Mouse (Mus musculus): ENCODE results near the gene Gm3336. TPM values are rescaled to one million over a fixed set of nuclear protein-coding genes. Genes with fewer than 3 reads are reported as not detected.

Gm3336 gene
- polyA plus RNA-seq, 1 experiment: 63.8 TPM

DNA sequence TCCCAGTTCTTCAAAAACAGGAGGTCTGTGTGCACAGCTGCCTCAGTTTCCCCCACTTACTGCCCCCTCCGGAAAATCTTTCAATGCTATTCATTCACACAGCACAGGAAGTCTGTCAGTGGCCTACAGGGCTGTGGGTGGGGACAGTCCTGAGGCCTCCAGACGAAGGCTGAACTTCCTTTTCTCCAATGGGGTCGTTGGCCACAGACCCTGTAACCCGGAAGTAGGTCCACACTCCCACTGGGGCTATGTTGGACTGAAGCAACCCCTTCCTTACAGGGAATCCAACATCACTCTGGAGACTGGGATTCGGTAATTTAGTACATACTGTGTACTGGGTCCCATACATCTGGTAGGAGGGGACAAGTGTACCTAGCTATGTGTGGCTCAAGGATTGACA, 24.7 kb upstream of the Gm3336 start:
- no peak for DNase-seq (ENCODE audit: low read depth, low spot score)
- WGBS: 62% methylated on average over 5 of the region's 5 CpGs

DNA sequence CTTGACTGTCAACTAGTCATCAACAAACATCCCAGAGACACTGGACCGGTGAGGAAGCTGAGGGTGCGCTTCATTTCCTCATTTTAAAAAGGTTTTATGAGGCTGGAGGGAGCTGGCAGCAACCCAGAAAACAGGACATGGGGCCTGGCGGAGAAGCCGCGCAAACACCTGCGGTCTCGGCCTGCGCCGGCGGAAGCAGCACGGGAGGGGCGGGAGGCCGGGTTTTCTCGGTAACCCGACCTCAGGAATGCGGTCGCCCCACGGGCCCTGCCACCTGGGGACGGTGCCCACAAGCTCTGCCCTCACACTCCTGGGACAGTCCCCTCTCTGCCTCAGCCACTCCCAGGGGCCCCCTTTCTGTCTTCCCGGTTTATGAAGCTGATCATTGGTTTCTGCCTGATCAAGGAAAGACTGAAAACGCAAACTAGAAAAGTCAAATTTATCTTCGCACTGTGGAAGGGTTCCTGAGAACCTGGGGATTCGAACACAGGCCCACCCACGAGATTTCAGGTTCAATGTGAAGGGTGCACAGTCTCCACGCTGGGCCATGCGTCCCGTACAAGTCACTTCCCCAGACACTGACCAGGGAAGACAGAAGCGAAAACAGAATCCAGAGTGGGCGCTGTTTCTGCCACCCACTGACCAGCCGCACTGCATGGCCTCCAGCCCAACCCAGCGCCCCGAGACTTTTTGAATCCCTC, 22.9 kb upstream of the Gm3336 start:
- no peak for DNase-seq (ENCODE audit: low read depth, low spot score)
- 21% methylated on average over 32 of the region's 32 CpGs for WGBS

DNA sequence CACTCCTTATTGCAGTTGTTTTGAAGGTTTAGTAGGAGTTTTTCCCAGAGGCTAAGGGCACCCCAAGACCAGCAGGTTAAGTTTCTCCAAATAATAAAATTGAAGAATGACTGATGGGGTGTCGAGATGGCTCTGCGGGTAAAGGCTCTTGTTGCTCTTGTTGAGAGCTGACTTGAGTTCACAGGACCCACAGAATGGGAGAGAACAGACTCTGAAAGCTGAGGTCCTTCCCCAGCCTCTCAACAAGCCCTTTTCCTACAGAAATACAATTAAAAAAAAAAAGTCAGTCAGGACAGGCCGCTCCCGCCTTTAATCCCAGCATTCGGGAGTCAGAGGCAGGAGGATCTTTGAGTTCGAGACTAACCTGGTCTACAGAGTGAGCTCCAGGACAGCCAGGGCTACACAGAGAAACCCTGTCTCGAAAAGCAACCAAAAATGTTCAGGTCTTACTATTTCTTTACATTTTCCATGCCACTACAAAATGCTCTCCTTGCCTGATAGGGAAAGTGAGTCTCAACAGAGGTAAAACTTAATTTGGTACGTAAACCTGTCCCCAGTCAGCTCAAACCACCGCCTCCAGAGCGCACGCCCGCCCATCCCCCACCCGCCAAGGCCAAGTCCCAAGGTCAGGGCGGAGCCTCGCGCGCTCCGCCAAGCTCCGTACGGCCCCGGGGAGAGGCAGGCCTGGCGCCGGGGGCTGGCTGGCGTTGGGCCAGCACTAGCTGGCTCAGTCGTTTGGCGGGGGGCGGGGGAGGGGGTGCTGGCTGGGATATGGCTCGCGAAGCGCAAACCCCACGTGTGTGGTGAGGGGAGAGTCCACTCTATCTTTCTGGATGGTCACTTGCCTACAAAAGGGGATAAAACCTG, 22.1 kb upstream of the Gm3336 start:
- DNase-seq (ENCODE audit: low read depth, low spot score): no peak
- WGBS: 3% methylated on average over 31 of the region's 31 CpGs

DNA sequence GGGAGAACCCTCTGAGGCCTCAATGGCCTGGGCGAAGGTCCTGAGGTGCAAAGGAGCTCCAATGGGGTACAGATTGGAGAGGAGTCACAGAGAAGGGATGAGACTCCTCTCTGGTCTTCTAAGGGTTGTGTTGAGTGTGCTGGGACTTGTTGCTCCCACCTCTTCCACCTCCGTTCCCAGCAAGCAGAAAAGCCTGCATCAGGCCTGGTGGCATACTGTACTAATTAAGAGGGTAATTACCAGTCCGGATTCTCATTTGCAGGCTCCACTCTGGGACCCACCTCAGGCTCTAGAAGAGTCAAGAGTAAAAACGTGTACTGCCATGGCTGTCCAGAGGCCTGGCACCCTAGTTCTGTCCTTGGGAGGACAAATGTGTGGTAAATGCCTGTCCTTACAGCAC, 21.4 kb upstream of the Gm3336 start:
- WGBS: 40% methylated on average over 4 of the region's 4 CpGs
- DNase-seq (ENCODE audit: low read depth, low spot score): no peak

DNA sequence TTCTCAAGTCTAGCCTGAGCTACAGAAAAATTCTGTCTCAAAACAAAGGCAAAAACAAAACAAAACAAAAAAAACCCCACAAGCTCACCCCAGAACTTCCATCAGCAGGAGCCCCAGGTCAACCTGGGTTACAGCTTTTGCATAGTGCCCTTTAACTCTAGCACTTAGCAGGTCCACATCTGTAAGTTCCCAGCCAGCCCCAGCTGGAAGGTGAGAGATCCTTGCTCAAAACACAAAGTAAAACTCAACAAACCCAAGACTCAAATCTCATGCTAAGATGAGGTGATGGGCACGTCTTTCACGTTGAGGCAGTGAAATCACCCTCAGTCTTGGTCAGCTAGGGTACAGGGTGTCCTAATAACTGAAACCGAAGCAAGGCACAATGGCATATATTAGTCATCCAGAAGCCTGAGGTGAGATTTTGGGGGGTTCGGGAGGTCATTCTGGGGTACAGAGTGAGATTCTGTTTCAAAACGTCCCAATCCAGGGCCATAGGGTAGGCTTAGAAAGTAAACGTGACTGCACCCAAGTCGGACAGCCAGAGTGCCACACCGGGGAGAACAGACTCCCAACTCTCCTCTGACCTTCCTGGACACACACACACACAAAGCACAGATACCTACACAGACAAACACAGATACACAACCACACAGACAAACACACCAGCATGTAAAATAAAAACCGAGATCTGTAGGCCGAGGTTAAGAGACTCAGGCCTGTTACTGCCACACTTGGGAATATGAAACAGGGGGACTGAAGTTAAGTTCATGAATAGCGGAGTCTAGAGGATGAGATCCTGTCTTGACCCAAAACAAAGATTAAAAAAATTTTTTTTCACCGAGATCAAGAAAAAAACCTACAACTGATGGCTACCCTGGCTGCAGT, 20.7 kb upstream of the Gm3336 start:
- WGBS: 44% methylated on average over 12 of the region's 12 CpGs
- no peak for DNase-seq (ENCODE audit: low read depth, low spot score)

DNA sequence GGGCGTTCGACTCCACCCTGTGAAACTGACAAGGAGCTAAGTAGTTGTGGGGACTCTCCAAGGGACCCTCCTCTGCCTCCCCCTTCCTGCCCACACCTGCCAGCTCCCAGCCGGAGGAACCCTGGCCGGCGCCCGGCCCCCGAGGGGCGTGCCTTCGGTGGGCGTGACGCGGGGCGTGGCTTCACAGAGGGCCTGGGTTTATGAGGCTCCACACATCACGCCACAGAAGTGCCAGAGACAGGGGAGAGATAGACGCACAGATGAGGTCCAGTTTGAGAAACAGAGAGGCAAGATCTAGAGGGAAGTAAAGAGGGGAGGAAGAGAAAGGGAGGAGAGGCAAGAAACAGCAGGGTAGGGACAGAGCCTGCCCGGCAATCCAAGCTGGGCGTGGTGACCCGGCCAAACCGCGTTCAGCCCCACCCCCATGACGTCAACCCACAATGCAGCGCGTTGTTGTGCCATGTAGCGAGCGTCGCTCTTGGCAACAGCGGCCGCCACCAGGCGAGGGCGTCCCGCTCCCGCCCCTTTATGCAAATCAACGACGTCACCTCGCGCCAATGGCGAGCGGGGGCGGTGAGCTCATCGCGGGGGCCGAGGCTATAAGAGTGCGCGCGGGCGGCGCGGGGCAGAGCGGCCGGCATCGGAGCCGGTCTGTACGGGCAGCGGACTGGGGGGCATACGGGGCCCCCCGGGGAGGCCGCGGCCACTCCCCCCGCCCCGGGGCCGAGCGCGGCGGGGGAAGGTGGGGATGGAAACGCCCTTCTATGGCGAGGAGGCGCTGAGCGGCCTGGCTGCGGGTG, 19.8 kb upstream of the Gm3336 start, which contains the start of gene Jund:
Jund (plus strand) TSS at position 640 of the 800 bp plus-strand sequence.
- DNase-seq (ENCODE audit: low read depth, low spot score): no peak
- WGBS: under 1% methylated on average over 69 of the region's 69 CpGs

DNA sequence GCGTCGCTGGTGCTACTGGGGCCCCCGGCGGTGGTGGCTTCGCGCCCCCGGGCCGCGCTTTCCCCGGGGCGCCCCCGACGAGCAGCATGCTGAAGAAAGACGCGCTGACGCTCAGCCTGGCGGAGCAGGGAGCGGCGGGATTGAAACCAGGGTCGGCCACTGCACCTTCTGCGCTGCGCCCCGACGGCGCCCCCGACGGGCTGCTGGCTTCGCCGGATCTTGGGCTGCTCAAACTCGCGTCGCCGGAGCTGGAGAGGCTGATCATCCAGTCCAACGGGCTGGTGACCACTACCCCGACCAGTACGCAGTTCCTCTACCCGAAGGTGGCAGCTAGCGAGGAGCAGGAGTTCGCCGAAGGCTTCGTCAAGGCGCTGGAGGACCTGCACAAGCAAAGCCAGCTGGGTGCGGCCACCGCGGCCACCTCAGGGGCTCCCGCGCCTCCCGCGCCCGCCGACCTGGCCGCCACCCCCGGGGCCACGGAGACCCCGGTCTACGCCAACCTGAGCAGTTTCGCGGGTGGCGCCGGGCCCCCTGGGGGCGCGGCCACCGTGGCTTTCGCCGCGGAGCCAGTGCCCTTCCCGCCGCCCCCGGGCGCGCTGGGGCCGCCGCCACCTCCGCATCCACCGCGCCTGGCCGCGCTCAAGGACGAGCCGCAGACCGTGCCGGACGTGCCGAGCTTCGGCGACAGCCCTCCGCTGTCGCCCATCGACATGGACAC, 19.1 kb upstream of the Gm3336 start:
- WGBS: under 1% methylated on average over 89 of the region's 89 CpGs
- no peak for DNase-seq (ENCODE audit: low read depth, low spot score)

DNA sequence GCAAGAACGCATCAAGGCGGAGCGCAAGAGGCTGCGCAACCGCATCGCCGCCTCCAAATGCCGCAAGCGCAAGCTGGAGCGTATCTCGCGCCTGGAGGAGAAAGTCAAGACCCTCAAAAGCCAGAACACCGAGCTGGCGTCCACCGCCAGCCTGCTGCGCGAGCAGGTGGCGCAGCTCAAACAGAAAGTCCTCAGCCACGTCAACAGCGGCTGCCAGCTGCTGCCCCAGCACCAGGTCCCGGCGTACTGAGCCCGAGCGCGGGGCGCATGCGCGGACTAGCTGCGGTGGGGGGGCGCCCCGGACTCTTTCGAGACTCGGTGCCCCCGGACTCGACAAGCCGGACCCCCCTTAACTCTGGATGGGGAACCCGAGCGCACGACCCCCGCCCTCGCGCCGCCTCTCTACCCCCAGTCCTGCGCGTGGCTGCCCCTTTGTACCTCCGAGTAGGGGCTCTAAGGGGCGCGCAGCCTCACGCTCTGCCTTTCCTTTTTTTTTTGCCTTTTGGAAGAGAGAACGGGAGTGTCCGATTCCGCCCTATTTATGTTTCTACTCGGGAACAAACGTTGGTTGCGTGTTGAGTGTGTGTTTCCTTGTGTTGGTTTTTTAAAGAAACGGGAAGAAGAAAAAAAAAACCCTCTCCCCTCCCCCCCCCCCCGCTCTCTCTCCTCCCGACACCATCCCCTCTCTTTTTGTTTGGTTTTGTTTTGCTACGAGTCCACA, 18.3 kb upstream of the Gm3336 start:
- no peak for DNase-seq (ENCODE audit: low read depth, low spot score)
- WGBS: under 1% methylated on average over 58 of the region's 59 CpGs

DNA sequence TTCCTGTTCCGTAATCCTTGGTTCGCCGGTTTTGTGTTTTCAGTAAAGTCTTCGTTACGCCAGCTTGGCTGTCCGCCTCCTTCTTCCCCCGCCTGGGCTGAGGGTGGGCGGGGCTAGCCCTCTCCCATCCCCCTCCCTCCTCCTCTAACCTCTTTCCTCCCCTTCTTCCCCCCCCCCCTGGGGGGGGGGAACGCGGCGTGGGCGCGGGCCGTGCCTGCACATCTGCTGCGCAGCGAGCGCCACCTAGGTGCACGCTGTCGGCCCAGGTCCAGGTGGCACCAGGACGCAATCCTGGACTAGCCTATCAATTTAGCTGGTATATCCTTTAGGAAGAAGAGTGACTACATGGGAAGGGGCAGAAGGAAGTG, 17.8 kb upstream of the Gm3336 start:
- 0% methylated on average over 20 of the region's 20 CpGs for WGBS
- DNase-seq (ENCODE audit: low read depth, low spot score): no peak

DNA sequence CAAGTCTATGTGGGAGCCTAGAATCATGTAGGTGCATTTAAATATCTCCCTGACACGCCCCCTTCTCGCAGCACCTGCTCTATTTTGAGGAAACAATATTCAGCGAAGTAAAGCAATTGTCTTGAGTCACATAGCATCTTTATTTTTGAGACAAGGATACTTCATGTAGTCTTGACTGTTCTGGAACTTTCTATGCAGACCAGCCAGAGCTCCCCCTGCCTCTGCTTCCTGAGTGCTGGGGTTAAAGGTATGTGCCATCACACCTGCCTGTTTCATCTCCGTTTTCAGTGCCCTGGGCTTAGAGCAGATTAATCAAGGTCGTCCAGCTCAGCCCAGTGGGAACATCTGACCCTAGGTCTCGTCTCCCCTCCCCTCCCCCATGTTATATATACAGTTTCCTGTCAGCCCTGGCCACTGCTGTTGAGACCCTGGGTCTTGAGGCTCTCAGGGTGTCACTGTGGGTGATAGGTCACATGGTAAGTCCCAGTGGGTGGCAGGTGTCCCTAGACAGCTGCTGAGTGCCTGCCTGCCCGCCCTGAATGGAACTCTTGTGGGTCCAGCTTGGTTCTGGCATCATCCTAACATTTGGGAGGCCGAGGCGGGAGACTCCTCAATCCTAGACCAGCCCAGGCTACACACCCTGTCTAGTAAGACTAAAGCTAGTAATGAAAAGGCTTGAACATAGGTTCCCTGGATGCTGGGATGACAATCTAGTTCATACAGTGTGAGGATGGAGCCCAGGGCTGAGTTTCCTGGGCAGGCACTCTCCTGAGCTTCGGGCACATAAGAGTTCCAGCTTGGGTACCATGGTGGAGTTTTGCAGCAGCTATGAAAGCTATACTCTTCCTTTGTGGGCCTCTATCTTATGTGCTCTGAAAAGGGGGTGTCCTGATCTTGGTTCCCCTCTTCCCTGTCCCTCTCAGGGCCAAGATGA, 17.0 kb upstream of the Gm3336 start:
- WGBS: 36% methylated on average over 10 of the region's 10 CpGs
- no peak for DNase-seq (ENCODE audit: low read depth, low spot score)

DNA sequence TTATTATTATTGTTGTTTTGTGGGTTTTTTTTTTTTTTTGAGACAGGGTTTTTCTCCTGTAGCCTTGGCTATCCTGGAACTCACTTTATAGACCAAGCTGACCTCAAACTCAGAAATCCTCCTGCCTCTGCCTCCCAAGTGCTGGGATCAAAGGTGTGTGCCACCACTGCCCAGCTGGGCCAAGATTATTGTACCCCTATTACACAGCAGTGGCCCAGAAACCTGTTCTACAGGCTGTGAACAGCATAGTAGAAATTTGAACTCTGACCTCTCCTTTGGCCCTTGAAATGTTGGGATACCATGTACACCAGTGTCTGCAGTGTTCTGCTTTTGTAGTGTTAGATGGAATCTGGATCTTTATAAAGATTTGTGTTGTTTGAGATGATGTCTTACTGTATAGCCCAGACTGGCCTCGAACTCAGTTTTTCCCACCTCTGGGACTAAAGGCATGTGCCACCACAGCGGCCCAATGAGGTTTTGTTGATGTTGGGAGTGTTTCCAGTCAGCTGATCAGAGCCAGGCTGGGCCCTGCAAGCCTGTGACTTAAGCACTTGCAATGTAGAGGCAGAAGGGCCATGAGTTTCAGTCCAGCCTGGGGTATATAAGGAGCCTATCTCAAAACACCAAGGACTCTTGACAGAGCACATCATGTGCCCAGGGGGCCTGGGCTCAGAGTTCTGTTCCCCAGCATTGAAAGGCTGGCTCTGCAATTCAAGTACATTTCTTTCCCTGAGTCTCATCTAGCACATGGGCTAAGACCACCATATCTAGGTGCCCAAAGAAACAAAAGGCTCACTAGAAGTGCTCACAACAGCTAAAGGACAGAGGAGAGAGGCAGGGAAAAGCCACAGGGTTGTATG, 16.1 kb upstream of the Gm3336 start:
- no peak for DNase-seq (ENCODE audit: low read depth, low spot score)
- 40% methylated on average over 2 of the region's 2 CpGs for WGBS

DNA sequence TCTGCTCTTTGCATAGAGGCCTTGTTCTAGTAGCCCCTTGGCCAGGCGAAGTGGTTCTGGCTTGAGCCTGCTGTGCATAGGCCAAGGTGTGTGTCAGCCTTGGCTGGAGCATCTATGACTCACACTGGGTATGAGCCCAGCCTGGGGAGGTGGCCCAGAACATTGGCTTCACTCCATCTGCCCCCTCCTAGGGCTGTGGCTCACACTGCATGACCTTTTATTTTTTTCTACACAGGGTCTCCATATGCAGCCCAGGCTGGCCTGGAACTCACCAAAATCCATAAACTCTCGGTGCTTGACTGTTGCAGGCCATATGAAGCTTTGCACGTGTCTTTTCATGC, 15.5 kb upstream of the Gm3336 start:
- DNase-seq (ENCODE audit: low read depth, low spot score): no peak
- WGBS: 39% methylated on average over 3 of the region's 3 CpGs

DNA sequence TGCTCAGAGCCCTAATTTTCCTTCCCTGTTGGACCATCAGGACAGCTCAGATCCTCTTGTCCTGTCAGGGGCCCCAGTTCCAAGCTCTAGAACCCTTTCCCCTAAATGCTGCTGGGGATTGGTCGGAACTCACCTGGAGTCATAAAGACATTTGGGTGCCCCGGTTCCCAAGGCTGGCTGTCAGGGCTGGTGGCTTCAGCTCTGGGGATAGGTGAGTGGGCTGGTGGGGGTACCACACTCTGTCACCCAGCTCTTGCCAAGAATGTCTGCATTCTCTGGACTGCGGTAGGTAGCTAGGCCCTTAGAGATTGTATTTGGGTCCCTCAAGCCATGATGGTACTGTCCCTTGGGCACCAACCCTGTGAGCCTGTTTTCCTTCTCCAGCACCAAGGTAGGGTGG, 15.1 kb upstream of the Gm3336 start, which contains the start of gene Iqcn:
Iqcn (plus strand) TSS at position 171 of the 400 bp plus-strand sequence.
- WGBS: 95% methylated on average over 3 of the region's 3 CpGs

DNA sequence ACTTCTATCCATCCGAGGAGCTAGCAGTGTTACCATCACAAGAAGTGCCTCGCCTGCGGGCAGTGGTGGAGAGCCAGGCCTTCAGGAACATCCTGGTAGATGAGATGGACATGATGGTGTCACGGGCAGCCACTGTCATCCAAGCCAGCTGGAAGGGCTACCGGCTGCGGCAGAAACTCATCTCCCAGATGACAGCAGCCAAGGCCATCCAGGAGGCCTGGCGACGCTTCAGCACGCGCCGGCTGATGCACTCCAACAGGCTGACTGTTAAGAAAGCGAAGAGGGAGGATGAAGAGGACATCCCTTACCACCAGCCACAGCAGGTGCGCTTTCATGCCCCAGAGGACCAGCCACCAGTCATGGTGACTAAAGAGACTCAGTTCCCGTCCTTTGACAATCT, 10.1 kb upstream of the Gm3336 start:
- no peak for DNase-seq (ENCODE audit: low read depth, low spot score)
- WGBS: 85% methylated on average over 14 of the region's 14 CpGs

More for the DNA sequence above, 15.1 kb upstream of the Gm3336 start, which contains the start of gene Iqcn:
- DNase-seq (ENCODE audit: low read depth, low spot score): no peak

DNA sequence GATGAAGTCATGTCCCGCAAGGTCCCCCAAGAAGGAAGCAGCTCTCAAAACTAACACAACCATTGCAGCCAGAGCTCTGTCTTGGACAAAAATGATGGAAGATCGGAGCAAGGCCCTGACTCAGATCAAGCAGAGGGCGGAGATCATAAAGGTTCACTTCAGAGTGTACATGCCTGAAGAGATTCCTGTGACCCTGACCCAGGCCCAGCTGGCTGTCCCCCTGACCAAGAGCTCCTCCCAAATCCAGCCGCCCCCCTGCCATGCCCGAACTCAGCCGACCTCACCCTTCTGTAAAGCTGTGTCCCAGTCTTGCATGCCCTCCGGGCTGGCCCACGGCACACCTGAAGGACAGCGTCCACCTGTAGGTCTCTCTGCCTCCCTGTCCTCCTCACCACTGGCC, 8.5 kb upstream of the Gm3336 start:
- DNase-seq (ENCODE audit: low read depth, low spot score): no peak
- WGBS: 86% methylated on average over 9 of the region's 9 CpGs

DNA sequence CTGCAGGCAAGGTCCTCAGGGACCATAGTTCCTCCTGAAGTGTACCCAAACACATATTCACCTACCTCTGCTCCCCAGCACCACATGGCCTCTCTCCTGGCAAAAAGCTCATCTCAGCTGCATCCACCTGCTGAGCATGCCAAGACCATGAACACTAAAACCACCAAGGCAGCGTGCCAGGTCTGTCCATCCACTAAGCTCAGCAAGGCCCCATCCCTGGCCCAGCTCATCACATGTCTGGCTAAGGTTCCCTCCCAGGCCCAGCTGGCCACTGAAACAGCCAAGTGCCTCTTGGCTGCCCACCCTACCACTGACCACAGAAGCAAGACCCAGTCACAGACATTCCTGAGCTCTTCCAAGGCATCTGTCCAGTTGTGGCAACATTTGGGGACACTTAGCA, 8.0 kb upstream of the Gm3336 start:
- 94% methylated on average over 1 of the region's 1 CpGs for WGBS
- DNase-seq (ENCODE audit: low read depth, low spot score): no peak

Measured in large intestine, adult 2 months (tissue).